Mouse (Mus musculus) adrenal gland (tissue): ENCODE measurements around the gene Pou4f2.

Experiments used
- intact Hi-C: fragments of 180-260 bp; cut with DNase I; formaldehyde crosslinking; loops from one replicate; pipeline ENCODE4 v1.15.1; 2025
- long read RNA-seq, 2 experiments: library from polyadenylated mRNA; unstranded; transcript quantifications; one replicate each; pipeline ENCODE4 v2.0.0; 2020; ENCODE audit warnings: borderline replicate concordance in 1 of 2; ENCODE audit not compliant: insufficient replicate concordance in 1 of 2

Gene Pou4f2
- long read RNA-seq, experiment 1 = 0 reads
- long read RNA-seq, experiment 2 = 0 reads

- intact Hi-C loops = no loop called here
These were observed at the start of gene Pou4f2 for GRCm38 (mm10) chr8:78436071-78436651. Gene Pou4f2 (minus strand): TSS chr8:78436645.

DNA sequence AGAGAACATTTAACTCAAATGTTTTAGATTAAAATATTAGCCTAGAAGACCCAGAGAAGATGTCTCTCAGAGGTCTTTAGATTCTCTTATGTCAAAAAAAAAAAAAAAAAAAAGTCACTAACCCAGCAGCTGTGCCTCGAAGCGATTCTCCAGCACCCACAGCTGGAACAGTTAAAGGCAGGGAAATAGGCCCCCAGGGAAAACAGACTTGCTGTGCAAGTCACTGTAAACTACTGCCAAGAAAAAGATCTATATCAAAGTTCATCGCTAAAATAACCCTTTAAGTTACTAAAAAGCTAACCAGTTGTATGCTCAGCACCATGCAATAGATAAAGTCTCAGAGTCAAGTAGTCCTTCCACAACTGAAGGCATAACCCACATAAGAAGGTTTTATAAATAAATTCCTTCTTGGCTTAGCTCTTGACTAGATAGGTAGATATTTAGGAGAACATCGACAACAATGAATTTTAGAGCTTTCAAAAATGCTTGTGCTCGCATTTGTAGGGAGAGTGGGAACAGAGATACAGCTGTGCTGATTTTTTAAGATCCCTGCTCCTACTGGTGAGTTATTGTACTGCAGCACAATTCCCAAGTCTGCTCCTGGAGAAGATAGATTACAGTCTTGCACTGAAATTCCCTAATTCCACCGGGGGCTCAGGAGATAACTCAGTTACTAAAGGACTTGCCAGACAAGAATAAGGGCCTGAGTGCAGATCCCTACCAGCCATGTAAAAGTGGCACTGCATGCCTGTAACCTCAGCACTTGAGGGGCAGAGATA lies 40.8 kb upstream of the Pou4f2 start:
- intact Hi-C loops = no loop called here

GRCm38 (mm10) chr8:78467889-78468288 lies 31.4 kb upstream of the Pou4f2 start:
- intact Hi-C loops = no loop called here

DNA sequence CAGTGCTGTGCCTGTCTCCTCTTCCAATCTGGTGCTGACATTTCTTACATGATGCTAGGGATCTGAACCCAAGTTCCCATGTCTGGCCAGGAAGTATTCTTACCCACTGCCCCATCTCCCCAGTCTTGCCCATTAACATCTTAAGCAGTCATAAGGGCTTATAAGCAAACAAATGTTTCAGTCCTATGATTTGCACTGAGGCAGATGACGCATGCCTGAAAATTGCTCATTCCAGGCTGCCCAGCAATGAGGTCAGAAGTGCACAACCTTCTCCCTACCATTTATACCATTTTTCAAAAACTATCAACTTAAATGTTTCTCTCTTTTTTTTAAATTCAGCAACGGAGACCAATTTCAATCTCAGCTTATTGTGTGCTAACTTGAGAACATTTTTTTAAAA lies 27.5 kb upstream of the Pou4f2 start:
- intact Hi-C loops = no loop called here

- intact Hi-C loops = no loop called here
These were observed 20.0 kb upstream of the Pou4f2 start for GRCm38 (mm10) chr8:78456441-78456840.

DNA sequence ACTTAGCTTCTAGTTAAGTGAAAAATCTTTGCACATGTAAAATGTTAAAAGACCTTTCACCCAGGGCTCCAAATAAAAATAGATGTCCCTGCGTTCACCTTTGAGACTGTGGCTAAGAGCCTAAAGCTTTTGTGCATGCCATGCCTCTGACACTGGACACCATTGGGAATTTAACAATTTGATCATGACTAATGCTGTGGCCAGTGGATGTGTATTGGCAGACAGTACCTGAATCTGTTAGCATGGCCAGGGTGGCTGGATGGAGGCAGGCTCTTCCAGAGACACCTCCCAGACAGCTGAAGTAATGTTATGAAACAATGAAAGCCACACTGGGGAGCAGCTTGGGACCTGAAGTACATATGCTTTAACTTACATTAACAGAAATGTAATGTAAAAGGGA lies 6.3 kb upstream of the Pou4f2 start:
- intact Hi-C loops = no loop called here

DNA sequence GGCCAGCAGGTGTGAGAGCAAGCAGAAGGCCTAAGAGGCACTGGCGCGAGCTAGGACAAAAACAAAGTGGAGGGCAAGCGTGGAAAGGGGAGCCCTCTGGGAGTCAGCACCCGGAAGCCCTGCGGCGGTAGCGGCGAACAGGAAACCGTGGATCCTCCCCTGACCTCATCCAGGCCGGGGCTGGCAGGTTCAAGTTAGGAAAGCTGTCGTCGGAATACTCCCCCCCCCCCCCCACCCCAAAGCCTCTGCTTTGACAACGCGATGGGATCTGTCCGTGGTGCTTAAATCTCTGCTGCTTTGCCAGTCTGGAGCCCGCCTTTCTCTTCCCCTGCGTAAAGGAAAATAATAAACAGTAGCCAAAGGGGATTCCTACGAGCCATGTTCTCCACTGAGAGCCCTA lies 1.7 kb upstream of the Pou4f2 start:
- intact Hi-C loops = no loop called here

- intact Hi-C loops = no loop called here
These were observed 948 bp upstream of the Pou4f2 start for GRCm38 (mm10) chr8:78437140-78438045.

- intact Hi-C loops = no loop called here
These were observed 216 bp upstream of the Pou4f2 start for GRCm38 (mm10) chr8:78436661-78437060.

DNA sequence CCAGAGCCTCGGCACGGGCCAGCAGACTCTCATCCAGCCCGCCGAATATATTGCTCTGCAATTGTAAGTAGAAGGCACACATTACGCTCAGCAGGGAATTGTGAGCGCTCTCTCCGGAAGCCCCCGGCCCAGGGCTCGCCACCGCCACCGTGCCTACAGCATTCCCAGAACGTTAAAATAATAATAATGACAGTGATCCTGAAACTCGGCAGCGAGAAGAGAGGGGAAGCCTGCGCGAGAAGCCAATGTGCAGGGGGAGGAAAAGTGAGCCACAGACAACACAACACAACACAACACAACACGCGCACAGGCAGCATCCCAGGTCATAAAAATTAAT lies 853 bp downstream of the Pou4f2 start:
- intact Hi-C loops = no loop called here

GRCm38 (mm10) chr8:78434823-78435623 lies 1.4 kb downstream of the Pou4f2 start:
- intact Hi-C loops = no loop called here

- intact Hi-C loops = no loop called here
These were observed 2.1 kb downstream of the Pou4f2 start for GRCm38 (mm10) chr8:78434340-78434739.

GRCm38 (mm10) chr8:78433318-78433717 lies 3.1 kb downstream of the Pou4f2 start:
- intact Hi-C loops = no loop called here

DNA sequence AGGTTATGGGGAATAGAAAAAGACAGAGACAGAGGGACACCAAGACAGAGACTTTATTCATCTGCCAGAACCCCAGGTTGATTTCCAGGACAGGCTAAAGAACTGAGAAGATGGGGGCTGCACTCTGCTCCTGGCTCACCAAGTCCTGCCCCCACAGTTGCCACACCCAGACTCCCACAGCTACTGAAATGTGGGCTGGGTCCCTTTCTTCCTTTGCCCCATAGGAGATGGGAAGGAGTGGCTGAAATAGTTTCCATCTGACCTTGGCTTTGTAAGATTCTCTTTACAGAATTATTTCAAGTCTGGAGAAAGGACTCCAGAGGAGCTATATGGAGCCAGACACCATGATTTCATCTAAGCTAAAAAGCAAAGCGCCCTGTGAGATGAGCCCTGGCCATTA lies 4.0 kb downstream of the Pou4f2 start:
- intact Hi-C loops = no loop called here

- intact Hi-C loops = no loop called here
These were observed 5.1 kb downstream of the Pou4f2 start for GRCm38 (mm10) chr8:78431356-78431755.

DNA sequence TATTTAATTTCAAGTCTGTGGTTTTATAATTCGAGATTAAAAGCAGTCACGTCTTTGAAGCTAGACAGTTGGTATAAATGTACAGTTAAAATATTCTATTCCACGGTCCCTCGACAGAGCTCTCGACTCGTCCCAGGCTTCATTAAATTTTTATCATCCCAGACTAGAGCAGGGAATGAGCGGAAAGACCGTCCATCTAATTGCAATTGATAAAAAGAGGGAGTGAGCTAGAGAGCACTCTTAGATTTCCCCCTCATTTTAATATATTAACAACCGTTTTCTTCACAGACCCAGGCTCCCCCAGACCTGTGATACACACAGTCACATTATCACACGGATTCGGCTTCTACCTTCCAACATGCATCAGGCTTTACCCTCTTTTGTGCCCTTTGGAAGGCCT lies 8.3 kb downstream of the Pou4f2 start:
- intact Hi-C loops = no loop called here

- intact Hi-C loops = no loop called here
These were observed 8.7 kb downstream of the Pou4f2 start for GRCm38 (mm10) chr8:78427769-78428130.

DNA sequence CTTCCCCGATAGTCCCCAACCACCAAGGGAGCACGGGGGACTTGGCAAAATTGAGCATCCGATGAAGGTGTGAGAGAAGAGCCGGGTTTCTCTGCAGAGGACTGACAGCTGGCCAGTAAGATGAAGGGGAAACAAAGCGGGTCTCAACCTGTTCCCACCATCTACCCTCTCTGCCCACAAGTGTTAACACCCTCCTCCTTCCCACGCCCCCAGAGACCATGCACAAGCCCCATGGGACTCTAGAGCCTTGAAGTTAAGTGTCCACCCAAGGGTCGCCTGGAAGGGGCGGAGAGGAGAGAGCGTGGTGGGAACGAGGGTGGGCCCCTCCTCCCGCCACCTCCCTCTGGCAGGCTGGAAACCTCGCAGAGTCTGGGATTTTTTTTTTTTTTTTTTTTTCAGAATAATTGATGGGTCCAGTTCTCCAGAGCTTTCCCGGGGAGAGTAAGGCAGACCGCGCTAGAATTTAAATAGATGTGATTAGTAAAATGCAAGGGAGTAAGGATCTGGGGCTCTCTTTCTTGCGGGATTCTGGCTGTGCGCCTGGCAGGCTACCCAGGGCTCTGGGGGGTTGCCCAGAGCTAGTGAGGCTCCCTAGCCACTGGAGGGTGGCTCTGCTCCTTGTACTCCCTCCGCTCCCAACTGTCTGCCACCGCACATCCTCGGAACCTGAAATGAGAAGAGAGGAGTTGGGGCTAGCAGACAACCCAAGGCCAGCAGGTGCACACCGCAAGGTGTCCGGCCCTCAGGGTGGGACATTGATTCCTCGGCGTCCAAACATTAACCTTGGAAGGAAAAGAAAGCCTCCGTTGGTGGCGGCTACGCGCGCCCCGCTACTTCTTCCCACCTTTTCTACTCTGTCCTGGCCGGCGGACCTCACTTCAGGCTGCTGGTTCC lies 9.3 kb downstream of the Pou4f2 start:
- intact Hi-C loops = no loop called here

DNA sequence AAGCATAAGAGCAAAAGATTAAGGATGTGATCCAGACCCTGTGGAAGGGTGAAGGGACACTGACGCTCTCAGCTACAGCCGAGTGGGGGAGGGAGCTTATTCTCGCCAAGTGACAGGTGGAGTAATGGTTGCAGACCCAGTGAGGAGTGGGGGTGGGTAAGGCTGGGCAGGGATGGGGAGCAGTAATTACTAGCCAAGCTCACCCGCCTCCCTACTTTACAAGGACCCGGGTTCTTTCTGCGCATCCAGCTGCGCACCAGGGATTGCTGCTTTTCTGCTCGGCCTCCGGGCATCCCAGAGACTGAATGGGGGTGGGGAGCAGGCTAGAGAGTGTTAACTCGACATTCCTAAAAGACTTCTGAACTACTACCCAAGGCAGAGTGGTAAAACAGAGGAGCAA lies 10.0 kb downstream of the Pou4f2 start:
- intact Hi-C loops = no loop called here

DNA sequence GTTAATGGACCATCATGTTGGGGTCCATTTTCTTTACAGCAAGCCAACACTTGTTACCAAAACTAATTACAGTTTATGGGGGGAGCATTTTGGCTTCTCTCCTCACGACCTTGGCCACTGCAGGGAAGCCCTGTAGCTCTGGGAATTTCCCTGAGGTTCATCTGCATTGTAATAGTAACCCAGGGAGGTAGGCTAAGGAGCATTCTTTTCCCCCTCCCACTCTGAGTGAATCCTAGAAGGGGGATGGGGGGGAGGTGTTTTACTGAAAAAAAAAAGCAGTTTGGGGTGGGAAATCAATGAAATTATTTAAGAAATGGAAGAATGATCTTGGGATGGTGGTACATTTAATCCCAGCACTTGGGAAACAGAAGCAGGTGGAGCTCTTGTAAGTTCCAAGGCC lies 12.5 kb downstream of the Pou4f2 start:
- intact Hi-C loops = no loop called here
